Mouse (Mus musculus) MEL (cell line): ENCODE measurements around the gene Tnxb. TPM values are rescaled to one million over a fixed set of nuclear protein-coding genes. Genes with fewer than 3 reads are reported as not detected.

Experiments used
- DNase-seq: peaks from one replicate; pipeline ENCODE4 v3.0.0; 2011; ENCODE audit warnings: low read depth, low spot score
- H3K27ac ChIP-seq: 2 replicates; pipeline ENCODE4 v1.5.1; 2012; ENCODE audit warnings: low read depth, mild to moderate bottlenecking, control low read depth, low read length, moderate library complexity; ENCODE audit not compliant: control insufficient read depth
- H3K27me3 ChIP-seq, 2 experiments: fragments of 150-350 bp in 1 of 2; sonication (generic) in 1 of 2; 2 replicates each; pipeline ENCODE4 v1.6.1; 2012; ENCODE audit warnings: low read length in 2 of 2, mild to moderate bottlenecking in 2 of 2, improper control_type of control experiment in 1 of 2, moderate library complexity in 1 of 2; ENCODE audit not compliant: insufficient read depth in 2 of 2, control insufficient read depth in 1 of 2
- H3K36me3 ChIP-seq, 2 experiments: 2 replicates each; pipeline ENCODE4 v1.6.1; 2012 to 2014; ENCODE audit warnings: low read length in 2 of 2, improper control_type of control experiment in 1 of 2, inconsistent platforms in 1 of 2, mild to moderate bottlenecking in 1 of 2; ENCODE audit not compliant: insufficient read depth in 2 of 2, control insufficient read depth in 1 of 2
- H3K4me1 ChIP-seq, 2 experiments: fragments of 150-350 bp in 1 of 2; sonication (generic) in 1 of 2; 2 replicates each; pipeline ENCODE4 v1.6.1; 2012; ENCODE audit warnings: low read length in 2 of 2, improper control_type of control experiment in 1 of 2, mild to moderate bottlenecking in 1 of 2; ENCODE audit not compliant: insufficient read depth in 2 of 2, control insufficient read depth in 1 of 2
- H3K4me3 ChIP-seq, 2 experiments: fragments of 150-350 bp in 1 of 2; sonication (generic) in 1 of 2; 2 replicates each; pipeline ENCODE4 v1.5.1; 2012; ENCODE audit warnings: low read depth in 2 of 2, low read length in 2 of 2, mild to moderate bottlenecking in 2 of 2, moderate library complexity in 2 of 2, control low read depth in 1 of 2, improper control_type of control experiment in 1 of 2; ENCODE audit not compliant: control insufficient read depth in 1 of 2, insufficient read depth in 1 of 2
- H3K79me2 ChIP-seq: 2 replicates; pipeline ENCODE4 v1.6.1; 2012; ENCODE audit warnings: mild to moderate bottlenecking, low read length, moderate library complexity; ENCODE audit not compliant: control insufficient read depth, poor library complexity, insufficient read depth
- H3K9ac ChIP-seq: 2 replicates; pipeline ENCODE4 v1.6.1; 2012; ENCODE audit warnings: low read depth, mild to moderate bottlenecking, control low read depth, low read length, moderate library complexity; ENCODE audit not compliant: control insufficient read depth, poor library complexity, severe bottlenecking
- H3K9me3 ChIP-seq: fragments of 150-350 bp; sonication (generic); replicated peaks from 2 replicates; pipeline ENCODE4 v1.6.1; 2012; ENCODE audit warnings: mild to moderate bottlenecking, low read length, improper control_type of control experiment, moderate library complexity; ENCODE audit not compliant: insufficient read depth
- BHLHE40 ChIP-seq: IDR thresholded peaks from 2 replicates; pipeline ENCODE4 v1.6.1; 2012; ENCODE audit warnings: low read depth, mild to moderate bottlenecking, inconsistent platforms, low read length, improper control_type of control experiment, borderline replicate concordance
- CHD1 ChIP-seq: IDR thresholded peaks from 2 replicates; pipeline ENCODE4 v1.6.1; 2012; ENCODE audit warnings: low read depth, mild to moderate bottlenecking, inconsistent platforms, low read length, improper control_type of control experiment
- E2F4 ChIP-seq: IDR thresholded peaks from 2 replicates; pipeline ENCODE4 v1.6.1; 2011; ENCODE audit warnings: low read depth, low read length, improper control_type of control experiment, borderline replicate concordance
- GABPA ChIP-seq: IDR thresholded peaks from 2 replicates; pipeline ENCODE4 v1.6.1; 2012; ENCODE audit warnings: low read depth, mild to moderate bottlenecking, inconsistent platforms, low read length, improper control_type of control experiment, moderate library complexity
- GATA1 ChIP-seq: IDR thresholded peaks from 2 replicates; pipeline ENCODE4 v1.6.1; 2011; ENCODE audit warnings: low read depth, low read length, improper control_type of control experiment
- HCFC1 ChIP-seq: IDR thresholded peaks from 2 replicates; pipeline ENCODE4 v1.6.1; 2012; ENCODE audit warnings: low read depth, mild to moderate bottlenecking, inconsistent platforms, low read length, improper control_type of control experiment, moderate library complexity
- MEF2A ChIP-seq: IDR thresholded peaks from 2 replicates; pipeline ENCODE4 v1.6.1; 2014; ENCODE audit warnings: low read depth, mild to moderate bottlenecking, inconsistent platforms, low read length, improper control_type of control experiment; ENCODE audit not compliant: poor library complexity, insufficient replicate concordance, severe bottlenecking; ENCODE audit errors: extremely low read depth
- MXI1 ChIP-seq: IDR thresholded peaks from 2 replicates; pipeline ENCODE4 v1.6.1; 2011; ENCODE audit warnings: mild to moderate bottlenecking, low read depth, low read length, improper control_type of control experiment
- MYB ChIP-seq: IDR thresholded peaks from 2 replicates; pipeline ENCODE4 v1.6.1; 2011; ENCODE audit warnings: mild to moderate bottlenecking, low read depth, low read length, improper control_type of control experiment
- NELFE ChIP-seq: IDR thresholded peaks from 2 replicates; pipeline ENCODE4 v1.6.1; 2011; ENCODE audit warnings: low read depth, low read length, improper control_type of control experiment
- POLR2A ChIP-seq, 2 experiments: IDR thresholded peaks; 2 replicates each; pipeline ENCODE4 v1.6.1; 2011 to 2012; ENCODE audit warnings: low read length in 2 of 2, mild to moderate bottlenecking in 2 of 2, control low read depth in 1 of 2, improper control_type of control experiment in 1 of 2, low read depth in 1 of 2, moderate library complexity in 1 of 2; ENCODE audit not compliant: control insufficient read depth in 1 of 2, insufficient read depth in 1 of 2, poor library complexity in 1 of 2
- POLR2AphosphoS2 ChIP-seq: IDR thresholded peaks from 2 replicates; pipeline ENCODE4 v1.6.1; 2011; ENCODE audit warnings: low read length, improper control_type of control experiment
- POLR2AphosphoS5 ChIP-seq: IDR thresholded peaks from 2 replicates; pipeline ENCODE4 v1.6.1; 2012; ENCODE audit warnings: low read depth, borderline replicate concordance, mild to moderate bottlenecking, inconsistent platforms, low read length, moderate library complexity, mixed read lengths
- RAD21 ChIP-seq: IDR thresholded peaks from 2 replicates; pipeline ENCODE4 v1.6.1; 2011; ENCODE audit warnings: mild to moderate bottlenecking, low read depth, low read length, improper control_type of control experiment
- RCOR1 ChIP-seq: IDR thresholded peaks from 2 replicates; pipeline ENCODE4 v1.6.1; 2012; ENCODE audit warnings: low read depth, mild to moderate bottlenecking, inconsistent platforms, low read length, improper control_type of control experiment
- SMC3 ChIP-seq: IDR thresholded peaks from 2 replicates; pipeline ENCODE4 v1.6.1; 2011; ENCODE audit warnings: low read depth, low read length, improper control_type of control experiment
- TAL1 ChIP-seq: IDR thresholded peaks from 2 replicates; pipeline ENCODE4 v1.6.1; 2012; ENCODE audit warnings: mild to moderate bottlenecking, inconsistent platforms, low read length, moderate library complexity, mixed read lengths
- TBP ChIP-seq: IDR thresholded peaks from 2 replicates; pipeline ENCODE4 v1.8.0; 2011; ENCODE audit warnings: low read depth, low read length, improper control_type of control experiment
- USF1 ChIP-seq: IDR thresholded peaks from 2 replicates; pipeline ENCODE4 v1.6.1; 2014; ENCODE audit warnings: low read depth, mild to moderate bottlenecking, inconsistent platforms, low read length, improper control_type of control experiment, moderate library complexity
- ZMIZ1 ChIP-seq: IDR thresholded peaks from 2 replicates; pipeline ENCODE4 v1.6.1; 2012; ENCODE audit warnings: low read depth, mild to moderate bottlenecking, inconsistent platforms, low read length, improper control_type of control experiment, moderate library complexity
- ZNF384 ChIP-seq: IDR thresholded peaks from 2 replicates; pipeline ENCODE4 v1.6.1; 2012; ENCODE audit warnings: low read depth, mild to moderate bottlenecking, inconsistent platforms, low read length, improper control_type of control experiment
- polyA plus RNA-seq, 2 experiments: library from polyadenylated mRNA; stranded (reverse) in 1 of 2; unstranded in 1 of 2; fragments of >175 nt in 1 of 2; fragments of >200 nt in 1 of 2; gene quantifications; 2 replicates each; pipeline versions ENCODE4 v1.2.1 to v1.2.4; 2012; ENCODE audit warnings: low replicate concordance in 2 of 2, low read depth in 1 of 2; ENCODE audit not compliant: insufficient read length in 2 of 2, insufficient read depth in 1 of 2, missing spikeins in 1 of 2
- total RNA-seq: library from RNA; depleted of rRNA; stranded (reverse); fragments of 300-350 nt; gene quantifications from 2 replicates; pipeline ENCODE4 v1.2.3, GENCODE M21; 2012

Gene Tnxb
- total and polyA plus RNA-seq, 3 experiments: 0.27 to 0.28 TPM; not detected in 1

- Histone ChIP-seq H3K4me1 (peaks cover 0 to 11% of the 10 kb centered on the region in 2 experiments; a peak in 2 of 4 replicates), H3K79me2 (no peaks in the 10 kb centered on the region), H3K9ac (no peak overlapping the region)
- no peak for DNase-seq
- no peak for TF ChIP-seq TAL1
- no peak for TF ChIP-seq POLR2AphosphoS5
- TF ChIP-seq E2F4: no peak
- TF ChIP-seq USF1: no peak
- TF ChIP-seq CHD1: no peak
- TF ChIP-seq RAD21: no peak
- no peak for TF ChIP-seq ZNF384
- no peak for TF ChIP-seq GATA1
- TF ChIP-seq, all 39 proteins: peak for 0
- Histone ChIP-seq H3K36me3 (no peaks in the 10 kb centered on the region; a peak in 1 of 4 replicates), H3K4me3 (no peak overlapping the region), H3K9me3 (no peaks in the 10 kb centered on the region), H3K27me3 (no peaks in the 10 kb centered on the region), H3K27ac (no peak overlapping the region)
Observed at GRCm38 (mm10) chr17:34655160-34655559, 15.2 kb upstream of the Tnxb start.

GRCm38 (mm10) chr17:34655581-34655991 is 14.7 kb upstream of the Tnxb start:
- no peak overlapping the region for H3K9ac ChIP-seq
- H3K4me1 ChIP-seq: peaks cover 0 to 14% of the 10 kb centered on the region in 2 experiments; a peak in 3 of 4 replicates
- H3K79me2 ChIP-seq: no peaks in the 10 kb centered on the region
- H3K4me3 ChIP-seq: no peak overlapping the region
- no peaks in the 10 kb centered on the region for H3K9me3 ChIP-seq
- no peak for DNase-seq
- TF ChIP-seq POLR2A (IDR thresholded peaks at IDR 0.05; ENCODE audit: control insufficient read depth in 1 of 2, insufficient read depth in 1 of 2, low read depth in 1 of 2, low read length in 2 of 2, poor library complexity in 1 of 2): peak in 1 of 2 experiments; percentile 9; a peak in 1 of 4 replicates
- no peak for TF ChIP-seq RCOR1
- no peaks in the 10 kb centered on the region; a peak in 1 of 4 replicates for H3K36me3 ChIP-seq
- no peak overlapping the region for H3K27ac ChIP-seq
- H3K27me3 ChIP-seq: no peaks in the 10 kb centered on the region

DNA sequence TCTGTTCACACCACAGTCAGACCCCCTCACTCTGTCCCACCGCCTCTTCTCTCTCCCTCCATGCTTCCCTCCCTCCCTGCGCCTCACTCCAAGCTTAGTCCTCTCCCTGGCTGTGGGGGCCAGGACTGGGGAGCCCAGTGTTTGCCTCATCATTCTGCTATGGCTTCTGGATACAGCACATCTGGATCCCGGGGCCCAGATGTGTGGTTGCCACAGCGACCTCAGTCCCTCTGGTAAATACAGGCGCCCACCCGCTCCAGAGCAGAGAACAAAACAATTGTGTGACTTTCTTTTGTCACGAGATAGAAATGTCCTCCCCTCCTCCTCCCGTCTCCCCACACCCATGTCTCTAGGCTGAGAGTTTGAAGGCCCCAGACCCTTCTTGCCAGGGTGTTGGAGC is 13.7 kb upstream of the Tnxb start:
- peaks cover 0 to 3% of the 10 kb centered on the region in 2 experiments; a peak in 1 of 4 replicates for H3K36me3 ChIP-seq
- no peak for DNase-seq
- H3K9ac ChIP-seq: no peak overlapping the region
- peaks cover 0 to 18% of the 10 kb centered on the region in 2 experiments; a peak in 3 of 4 replicates for H3K4me1 ChIP-seq
- TF ChIP-seq ZMIZ1 (no peak), NELFE (no peak), POLR2AphosphoS2 (no peak), HCFC1 (no peak), TBP (no peak), SMC3 (no peak), TAL1 (no peak), MYB (no peak), MXI1 (no peak), GABPA (no peak), POLR2AphosphoS5 (no peak), BHLHE40 (no peak), MEF2A (no peak), CHD1 (no peak)
- TF ChIP-seq, all 39 proteins: peak for 0
- Histone ChIP-seq H3K9me3 (no peaks in the 10 kb centered on the region), H3K27me3 (no peaks in the 10 kb centered on the region), H3K27ac (no peak overlapping the region), H3K79me2 (no peaks in the 10 kb centered on the region), H3K4me3 (no peak overlapping the region)
